Mouse (Mus musculus): ENCODE measurements around the gene Spib.

Gene Spib

DNA sequence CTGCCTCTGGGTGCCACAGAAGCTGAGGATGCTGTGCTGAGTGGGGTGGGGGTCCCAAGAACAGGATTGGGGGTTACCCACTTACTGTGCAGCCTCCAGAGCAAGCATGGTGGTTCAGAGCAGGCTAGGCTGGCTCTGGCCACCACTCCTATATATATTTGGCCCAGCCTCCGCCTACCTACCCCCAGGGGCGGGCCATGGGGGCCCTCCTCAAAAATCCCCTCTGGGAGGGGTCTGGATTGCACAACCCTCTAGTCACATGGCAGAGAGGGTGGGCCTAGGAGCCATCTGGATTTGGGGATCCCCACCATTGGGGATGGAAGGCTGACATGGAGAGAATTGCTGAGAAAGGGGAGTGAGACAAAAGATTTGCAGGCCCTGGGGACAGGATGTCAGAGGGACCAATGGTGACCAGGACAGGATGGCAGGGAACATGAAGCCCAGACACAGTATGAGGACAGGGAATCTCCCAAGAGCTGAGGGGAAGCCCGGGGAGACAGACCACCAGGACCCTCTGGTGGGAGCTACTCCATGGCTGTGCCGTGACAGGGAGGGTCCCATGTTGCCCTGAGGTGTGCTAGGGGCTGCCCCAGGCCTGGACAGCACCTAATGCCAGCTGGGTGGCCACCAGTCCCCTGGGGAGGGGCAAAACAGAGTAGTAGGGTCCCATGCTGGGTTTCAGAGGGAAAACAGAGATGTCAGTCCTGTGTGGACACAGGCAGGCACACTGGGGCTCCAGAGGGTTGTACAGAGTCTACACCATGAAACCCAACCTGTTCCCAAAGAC lies at the start of gene Spib:
Gene Spib (minus strand): TSS at position 126 of the 787 bp plus-strand sequence.
- no peak for DNase-seq (ENCODE audit: low read depth, low spot score)

DNA sequence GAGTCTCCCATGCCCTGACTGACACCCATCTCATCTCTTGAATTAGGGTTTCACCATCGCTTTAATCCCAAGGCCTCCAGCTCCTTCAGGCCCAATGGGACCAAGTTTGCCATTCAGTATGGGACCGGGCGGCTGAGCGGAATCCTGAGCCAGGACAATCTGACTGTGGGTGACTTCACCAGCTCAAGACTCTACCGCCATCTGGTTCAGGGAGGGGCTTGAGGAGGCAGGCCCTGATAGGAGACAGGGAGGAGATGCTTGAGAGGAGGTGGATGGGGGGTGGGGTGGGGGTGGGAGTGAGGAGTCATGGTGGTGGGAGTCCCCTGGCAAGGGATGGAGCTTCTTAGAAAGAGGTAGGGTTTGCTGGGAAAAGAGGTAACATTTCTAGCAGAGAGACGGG lies 49.8 kb upstream of the Spib start:
- no peak for DNase-seq (ENCODE audit: low read depth, low spot score)

DNA sequence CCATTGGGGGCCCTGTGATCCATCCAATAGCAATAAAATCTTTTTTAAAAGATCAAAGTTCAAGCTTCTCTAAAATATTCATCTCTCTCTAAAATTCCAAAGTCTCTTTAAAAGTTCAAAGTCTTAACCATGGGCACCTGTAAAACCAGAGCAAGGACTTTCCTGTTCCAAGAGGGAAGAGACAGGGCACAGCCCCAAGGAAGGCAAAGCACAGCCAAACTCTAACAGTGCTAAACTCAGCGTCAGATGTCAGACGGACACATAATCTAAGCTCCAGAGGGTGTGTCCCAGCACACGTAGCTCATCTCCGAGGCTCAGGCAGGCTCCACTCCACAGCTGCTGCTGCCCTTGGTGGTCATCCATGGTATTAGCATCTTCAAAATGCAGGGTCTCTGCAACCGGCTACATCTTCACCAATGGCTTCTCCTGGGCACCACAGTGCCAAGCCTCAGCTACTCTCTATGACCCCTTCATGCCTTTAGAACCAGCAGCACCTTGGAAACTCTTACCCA lies 44.5 kb upstream of the Spib start:
- DNase-seq (ENCODE audit: low read depth, low spot score) = peak; percentile 45

- no peak for DNase-seq (ENCODE audit: low read depth, low spot score)
Measured at GRCm38 (mm10) chr7:44572956-44573484, 41.1 kb upstream of the Spib start.

GRCm38 (mm10) chr7:44572213-44572701 lies 40.4 kb upstream of the Spib start, which contains the start of gene Napsa:
TSS of gene Napsa (plus strand) at chr7:44572380.
- no peak for DNase-seq (ENCODE audit: low read depth, low spot score)

GRCm38 (mm10) chr7:44571811-44572210 lies 39.9 kb upstream of the Spib start:
- DNase-seq (ENCODE audit: low read depth, low spot score) = no peak

DNA sequence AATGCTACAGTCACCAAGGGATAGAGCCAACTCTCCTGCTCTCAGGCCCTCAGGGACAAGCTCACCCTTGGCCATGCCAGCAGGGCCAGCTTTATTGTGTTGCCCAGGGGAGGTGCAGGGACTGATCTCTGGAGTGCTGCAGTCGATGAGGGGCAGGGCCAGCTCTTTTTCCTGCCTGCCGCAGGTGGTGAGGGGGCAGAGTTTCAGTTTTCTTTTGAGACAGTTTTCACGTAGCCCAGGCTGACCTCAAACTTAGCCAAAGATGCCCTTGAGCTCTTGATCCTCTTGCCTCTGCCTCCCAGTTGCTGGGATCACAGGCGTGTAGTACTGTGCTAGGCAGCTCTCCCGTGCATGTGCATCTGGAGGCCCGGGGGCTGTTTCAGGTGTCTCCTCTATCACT lies 39.1 kb upstream of the Spib start:
- DNase-seq (ENCODE audit: low read depth, low spot score) = no peak

- peak; percentile 32 for DNase-seq (ENCODE audit: low read depth, low spot score)
Measured at GRCm38 (mm10) chr7:44568803-44569202, 36.9 kb upstream of the Spib start.

DNA sequence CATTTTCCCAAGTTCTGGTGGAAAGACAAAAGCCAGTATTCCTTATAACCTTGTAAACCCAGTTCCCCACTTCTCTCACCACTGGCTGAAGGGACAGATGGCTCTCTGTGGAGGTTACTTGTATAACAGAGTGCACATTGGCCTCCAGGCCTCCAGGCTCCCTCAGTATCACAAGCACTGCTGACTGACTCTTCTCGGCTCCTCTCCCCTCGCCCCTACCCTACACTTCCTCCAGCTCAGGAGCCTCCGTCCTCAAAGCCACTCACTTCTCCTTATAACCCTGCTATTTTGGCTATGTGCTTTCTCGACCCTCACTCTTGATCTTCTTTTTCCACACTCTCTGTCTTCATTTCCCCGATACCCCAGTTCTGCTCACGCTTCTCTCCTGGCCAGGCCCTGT lies 33.5 kb upstream of the Spib start:
- no peak for DNase-seq (ENCODE audit: low read depth, low spot score)

DNA sequence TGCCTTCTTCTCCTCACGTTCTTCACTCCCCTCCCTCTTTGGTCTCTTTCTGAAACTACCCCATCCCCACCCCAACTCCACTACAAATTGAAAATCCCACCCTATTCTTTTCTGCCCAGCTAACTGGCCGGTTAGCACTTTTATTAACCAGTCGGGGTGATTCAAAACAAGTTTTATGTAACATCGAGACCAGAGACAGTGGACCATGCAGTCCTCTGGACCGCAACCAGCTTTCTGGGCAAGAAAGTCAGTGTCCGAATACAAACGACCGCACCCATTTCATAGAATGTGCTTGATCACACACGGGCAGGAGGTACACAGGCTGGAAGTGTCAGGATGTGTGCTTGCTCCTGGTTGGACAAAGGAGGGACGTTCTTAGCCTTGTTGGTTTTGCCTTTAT lies 32.6 kb upstream of the Spib start:
- DNase-seq (ENCODE audit: low read depth, low spot score) = no peak

- DNase-seq (ENCODE audit: low read depth, low spot score) = no peak
Measured at GRCm38 (mm10) chr7:44563284-44563683, 31.4 kb upstream of the Spib start.

DNA sequence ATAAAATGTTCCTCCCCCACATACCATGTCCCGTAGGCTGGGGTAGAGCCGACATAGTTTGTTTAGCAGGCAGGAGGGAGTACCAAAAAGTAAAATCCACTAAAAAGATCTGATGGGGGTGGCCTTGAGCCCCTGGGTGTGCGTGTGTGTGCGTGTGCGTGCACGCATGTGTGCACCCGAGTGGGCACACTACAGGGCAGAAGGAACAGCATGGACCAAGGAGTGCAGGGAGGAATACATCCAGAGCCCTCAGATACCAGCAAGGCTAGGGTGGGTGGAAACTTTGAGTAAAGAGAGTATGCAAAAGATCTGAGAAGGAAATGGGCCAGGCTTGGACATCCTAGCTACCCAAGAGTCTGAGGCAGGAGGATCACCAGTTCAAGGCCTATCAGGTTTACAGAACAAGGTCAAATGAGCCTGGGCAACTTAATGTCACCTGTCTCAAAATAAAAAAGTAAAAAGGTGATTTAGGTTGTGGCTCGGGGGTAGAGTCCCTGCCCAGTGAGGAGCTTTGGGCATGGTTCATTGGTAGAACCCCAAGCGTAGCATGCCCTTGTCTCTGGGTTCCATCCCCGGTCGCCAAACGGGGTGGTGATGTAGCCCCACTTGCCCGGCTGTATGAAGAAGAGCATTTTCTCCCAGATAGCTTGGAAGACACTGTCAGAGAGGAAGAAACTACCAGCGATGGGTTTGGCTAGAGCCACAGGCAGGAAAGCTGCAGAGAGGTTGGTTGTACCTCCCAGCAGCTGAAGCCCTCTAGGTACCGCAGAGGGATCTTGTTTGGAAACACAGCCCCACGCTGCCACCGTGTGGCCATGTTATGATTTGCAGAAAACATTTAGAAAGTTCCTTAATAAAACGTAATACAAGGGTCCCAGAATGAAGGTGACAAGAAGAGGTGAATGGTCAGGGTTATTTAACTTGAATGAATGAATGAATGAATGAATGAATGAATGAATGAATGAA lies 28.8 kb upstream of the Spib start:
- DNase-seq (ENCODE audit: low read depth, low spot score) = peak; percentile 92

GRCm38 (mm10) chr7:44557629-44558028 lies 25.8 kb upstream of the Spib start:
- no peak for DNase-seq (ENCODE audit: low read depth, low spot score)

GRCm38 (mm10) chr7:44553826-44554225 lies 22.0 kb upstream of the Spib start, which contains the start of gene Nr1h2:
TSS of gene Nr1h2 (minus strand) at chr7:44553951.
- peak; percentile 97 for DNase-seq (ENCODE audit: low read depth, low spot score)

DNA sequence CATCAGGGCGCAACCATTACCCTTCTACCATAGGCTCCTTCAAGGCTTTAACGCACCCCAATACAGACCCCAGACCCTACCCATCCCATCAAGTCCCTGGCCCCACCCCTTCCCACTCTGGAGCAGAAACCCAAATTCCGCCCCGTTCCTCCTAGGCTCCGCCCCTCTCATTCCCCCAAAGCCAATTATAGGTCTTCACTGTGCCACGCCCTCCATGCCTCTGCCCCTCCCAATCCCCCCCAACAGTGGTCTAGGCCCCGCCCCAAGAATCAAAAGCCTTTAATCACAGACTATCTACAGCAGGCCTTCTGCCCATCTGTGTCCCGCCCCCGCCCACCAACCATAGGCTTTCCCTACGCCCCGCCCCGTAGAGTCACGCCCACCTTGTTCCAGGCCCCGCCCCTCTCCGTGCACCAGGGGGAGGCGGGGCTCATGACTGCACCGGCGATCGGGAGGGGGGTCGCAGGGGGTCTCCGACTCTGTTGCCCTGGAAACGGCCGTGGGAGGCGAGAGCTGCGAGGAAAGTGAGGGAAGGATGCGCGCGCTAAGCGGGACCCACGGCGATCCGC lies 21.4 kb upstream of the Spib start:
- DNase-seq (ENCODE audit: low read depth, low spot score) = peak; percentile 99

DNA sequence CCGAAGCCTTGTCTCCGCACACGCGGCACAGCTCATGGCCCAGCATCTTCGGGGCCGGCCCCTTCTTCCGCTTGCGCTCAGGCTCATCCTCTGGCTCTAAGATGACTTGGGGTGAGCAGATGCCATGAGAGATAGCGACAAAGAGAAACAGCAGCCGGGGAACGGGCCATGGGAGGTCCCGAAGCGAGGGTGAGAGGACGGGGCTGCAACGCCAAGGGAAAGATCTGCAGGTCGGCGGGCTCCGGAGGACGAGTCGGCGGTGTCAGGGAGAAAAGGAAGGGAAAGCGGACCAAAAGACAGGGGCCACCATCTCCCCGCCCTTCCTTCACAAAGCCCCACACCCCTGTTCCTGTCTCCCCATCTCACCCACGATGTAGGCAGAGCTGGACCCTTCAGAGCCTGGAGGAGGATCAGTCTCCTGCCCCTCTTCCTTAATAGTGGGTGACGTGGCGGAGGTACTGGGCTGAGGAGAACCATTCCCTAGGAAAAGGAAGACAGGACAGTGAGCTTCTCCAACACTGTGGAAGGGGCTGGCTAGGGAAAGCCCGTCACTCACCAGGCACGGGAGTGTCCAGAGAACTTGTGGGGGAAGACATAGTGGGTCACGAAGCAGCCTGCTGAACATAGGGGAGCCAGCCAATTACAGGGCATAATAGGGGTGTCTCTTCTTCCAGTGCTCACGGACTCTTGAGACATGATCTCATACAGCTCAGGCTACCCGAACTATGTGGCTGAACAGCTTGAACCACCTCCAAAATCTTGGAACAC lies 20.5 kb upstream of the Spib start:
- DNase-seq (ENCODE audit: low read depth, low spot score) = no peak

DNA sequence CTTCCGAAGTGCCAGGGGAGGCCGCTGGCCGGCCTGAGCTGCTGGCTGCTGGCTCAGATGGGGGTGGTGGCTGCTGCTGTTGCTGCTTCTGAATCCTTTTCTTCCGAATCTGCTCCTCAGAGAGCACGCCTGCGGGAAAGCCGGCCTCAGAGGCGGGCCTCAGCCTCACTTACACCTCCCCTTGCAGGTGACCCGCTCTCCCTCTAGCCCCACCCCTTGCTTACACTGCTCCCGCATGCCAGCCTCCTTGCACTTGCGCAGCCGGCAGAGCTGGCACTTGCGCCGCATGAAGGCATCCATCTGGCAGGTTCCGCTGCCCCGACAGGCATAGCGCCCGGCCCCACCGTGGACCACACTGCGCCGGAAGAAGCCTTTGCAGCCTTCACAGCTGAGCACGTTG lies 19.9 kb upstream of the Spib start:
- DNase-seq (ENCODE audit: low read depth, low spot score) = peak; percentile 84

DNA sequence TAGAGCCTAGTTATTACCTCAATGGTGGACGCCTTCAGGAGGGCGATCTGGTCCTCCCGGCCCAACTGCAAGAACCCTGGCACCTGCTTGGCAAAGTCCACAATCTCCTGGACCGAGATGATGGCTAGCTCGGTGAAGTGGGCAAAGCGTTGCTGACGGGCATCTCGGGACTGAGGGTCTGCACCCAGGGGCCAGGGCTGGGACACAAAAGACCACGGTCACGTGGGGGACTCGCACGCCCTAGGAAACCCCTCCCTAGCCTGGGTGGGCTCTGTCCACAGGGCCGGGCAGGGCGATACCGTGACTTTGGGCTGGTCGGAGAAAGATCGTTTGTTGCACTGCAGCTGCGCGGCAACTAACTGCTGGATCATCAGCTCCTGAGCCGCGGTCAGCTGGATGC lies 19.4 kb upstream of the Spib start:
- no peak for DNase-seq (ENCODE audit: low read depth, low spot score)

GRCm38 (mm10) chr7:44550409-44550678 lies 18.5 kb upstream of the Spib start:
- no peak for DNase-seq (ENCODE audit: low read depth, low spot score)

DNA sequence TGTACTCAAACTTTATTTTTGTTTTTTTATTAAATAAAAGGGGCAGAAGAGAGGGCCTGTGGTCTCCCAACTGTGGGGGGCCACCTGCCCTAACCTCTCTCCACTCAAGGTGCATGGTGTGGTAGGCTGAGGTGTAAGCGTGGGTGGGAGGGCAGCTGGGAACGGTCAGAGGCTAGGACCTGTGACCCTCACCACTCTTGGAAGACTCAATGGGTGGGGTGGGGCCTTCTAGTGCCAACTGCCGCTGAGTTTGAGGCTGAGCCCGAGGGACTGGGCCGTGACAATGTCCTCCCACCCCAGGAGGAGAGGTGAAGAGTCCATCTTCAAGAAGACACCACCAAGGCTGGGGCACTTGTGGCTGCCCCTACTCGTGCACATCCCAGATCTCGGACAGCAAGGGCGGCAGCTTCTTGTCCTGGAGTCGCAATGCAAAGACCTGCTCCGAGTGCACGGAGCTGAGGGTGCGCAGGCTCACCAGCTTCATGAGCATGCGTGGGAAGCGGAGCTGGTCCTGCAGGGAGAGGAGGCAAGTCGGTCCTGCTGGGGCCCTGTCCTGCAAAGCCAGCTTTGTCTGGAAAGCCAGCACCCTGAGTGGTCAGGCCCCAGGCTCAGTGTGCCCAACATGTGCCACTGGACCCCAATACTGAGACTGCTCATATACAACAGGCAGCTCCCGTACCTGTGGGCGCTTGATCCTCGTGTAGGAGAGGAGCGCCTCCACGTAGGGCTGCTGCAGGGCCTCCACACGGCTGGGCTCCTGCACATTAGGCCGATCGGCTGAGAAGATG lies 17.9 kb upstream of the Spib start:
- DNase-seq (ENCODE audit: low read depth, low spot score) = no peak

All from R1 (cell line).